Mouse (Mus musculus) T-cell, adult 2 months (primary cell): ENCODE measurements around the gene Pin1.

Experiments used
- DNase-seq: peaks from one replicate; pipeline ENCODE4 v3.0.0; 2022; ENCODE audit warnings: low spot score

Pin1 gene

DNA sequence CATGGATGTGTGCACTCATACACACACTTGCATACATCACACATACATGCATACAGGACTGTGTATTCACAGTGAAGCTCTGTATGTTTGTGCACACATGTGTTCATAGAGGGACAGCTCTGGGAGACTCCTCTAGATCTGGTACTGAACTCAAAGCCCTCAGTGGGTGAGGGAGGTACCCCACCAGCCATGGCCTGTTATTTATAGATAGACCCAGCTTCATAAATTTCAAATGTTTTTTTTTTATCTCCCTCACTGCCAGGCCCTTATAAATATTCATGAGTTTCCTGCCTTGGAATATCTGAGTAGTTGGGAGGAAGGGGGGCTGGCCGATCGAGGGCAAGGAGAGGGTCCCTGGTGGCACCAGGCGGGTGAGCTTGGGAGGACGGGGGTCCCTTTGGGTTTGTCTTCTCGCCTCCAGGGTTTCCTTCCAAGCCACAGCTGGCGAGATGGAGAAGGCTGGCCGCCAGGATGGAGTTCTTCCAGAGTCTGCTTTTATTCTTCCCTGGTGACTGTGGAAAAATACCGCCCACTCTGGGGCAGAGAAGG is 52.0 kb downstream of the Pin1 start:
- DNase-seq, result no peak

DNA sequence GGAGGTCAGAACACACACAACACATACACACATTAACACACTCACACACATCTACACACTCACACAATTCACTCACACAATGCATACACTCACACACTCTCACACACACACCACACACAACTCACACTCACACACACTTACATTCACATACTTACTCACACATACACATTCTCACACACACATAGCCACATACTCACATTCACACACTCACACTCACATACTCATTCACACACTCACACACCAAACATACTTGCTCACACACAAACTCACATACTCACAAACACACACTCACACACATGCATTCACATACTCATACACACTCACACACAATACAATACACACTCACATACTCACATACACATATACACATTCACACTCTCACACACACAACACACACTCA is 53.5 kb downstream of the Pin1 start:
- DNase-seq, result no peak

DNA sequence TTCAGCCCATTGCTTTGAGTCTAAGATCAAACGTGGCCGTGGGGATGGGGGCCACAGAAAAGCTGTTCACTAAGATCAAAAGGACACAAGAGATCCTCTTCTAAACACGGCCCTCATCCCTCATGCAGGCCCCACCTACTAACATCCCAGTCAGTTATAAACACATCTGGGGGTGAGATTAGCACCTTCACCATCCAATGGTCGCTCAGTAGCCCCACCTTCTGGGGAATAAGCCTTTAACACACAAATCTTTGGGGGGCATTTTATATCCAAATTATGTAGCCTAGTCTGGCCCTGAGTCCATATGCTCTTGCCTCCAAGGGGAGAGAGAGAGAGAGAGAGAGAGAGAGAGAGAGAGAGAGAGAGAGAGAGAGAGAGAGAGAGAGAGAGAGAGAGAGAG is 54.1 kb downstream of the Pin1 start:
- DNase-seq, result no peak

DNA sequence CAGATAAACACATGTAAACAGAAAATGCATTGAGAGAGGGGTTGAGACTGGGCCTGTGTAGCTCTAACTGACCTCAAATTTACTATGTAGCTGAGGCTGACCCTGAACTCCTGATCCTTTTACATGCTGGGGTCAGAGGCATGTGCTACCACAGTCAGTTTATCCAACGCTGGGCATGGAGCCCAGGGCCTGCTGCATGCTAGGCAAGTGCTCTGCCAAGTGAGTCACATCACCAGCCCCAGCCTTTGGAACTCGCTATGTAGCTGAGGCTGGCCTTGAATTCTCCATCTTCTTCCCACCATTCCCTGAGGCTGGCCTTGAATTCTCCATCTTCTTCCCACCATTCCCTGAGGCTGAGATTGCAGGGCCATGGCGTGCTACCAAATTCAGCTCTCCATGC is 58.6 kb downstream of the Pin1 start:
- DNase-seq, result no peak

DNA sequence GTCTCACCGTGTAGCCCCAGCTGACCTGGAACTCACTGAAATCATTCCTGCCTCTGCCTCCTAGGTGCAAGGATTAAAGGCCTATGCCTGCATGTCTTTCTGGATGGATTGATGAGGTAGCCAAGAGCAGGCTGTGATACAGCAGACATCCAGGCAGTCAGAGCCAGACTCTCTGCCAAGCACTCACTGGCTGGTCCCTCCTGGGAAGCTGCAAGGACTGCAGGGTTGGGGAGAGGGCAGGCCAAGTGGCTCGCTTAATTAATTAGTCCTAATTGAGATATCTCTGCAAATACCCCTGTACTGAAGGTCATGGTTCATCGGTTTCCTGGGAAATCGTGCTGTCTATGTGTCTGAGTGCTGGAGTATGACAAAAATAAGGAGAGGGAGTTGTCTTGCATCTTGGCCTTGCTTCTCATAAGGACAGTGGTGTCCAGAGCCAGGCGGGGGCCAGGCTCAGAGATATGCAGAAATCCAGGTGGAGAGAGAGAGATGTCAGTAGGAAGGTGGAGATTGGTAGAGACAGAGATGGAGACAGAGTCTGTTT is 61.1 kb downstream of the Pin1 start:
- DNase-seq, result no peak

DNA sequence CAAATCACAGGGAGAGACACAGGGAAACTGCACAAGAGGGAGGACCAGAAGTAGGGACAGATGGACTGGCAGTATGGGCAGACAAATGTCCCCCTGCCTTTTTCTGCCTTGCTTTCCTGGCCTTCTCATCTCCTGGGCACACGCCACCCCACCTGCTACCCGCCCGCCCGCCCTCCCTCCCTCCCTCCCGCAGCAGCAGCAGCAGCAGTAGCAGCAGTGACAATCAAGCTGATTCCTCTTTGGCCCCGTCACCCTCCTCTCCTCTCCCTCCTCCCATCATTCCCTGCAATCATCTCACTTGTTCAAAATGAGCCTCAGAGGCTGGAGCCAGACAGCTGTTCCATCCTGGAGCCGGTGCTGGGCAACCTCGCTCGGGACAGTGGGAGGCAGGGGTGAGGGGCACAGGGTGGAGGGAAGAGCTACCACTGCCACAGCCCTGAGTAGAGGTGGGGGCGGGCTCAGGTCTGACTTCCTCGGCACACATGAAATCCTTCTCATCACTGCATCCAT is 61.6 kb downstream of the Pin1 start:
- DNase-seq, result no peak

DNA sequence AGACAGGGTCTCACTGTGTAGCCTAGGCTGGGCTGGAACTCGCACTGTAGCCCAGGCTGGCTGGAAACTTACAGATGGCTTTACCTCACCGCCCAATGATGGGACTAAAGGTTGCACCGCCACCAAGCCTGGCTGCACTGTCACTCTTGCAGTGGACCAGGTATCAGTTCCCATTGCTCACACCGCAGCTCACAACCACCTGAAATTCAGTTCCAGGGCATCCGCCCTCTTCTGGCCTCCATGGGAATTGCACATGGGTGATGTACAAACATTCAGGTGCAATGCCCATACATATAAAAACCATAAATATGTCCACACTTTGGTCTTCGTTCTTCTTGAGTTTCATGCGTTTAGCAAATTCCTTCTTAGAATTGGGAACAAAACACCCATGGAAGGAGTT is 63.4 kb downstream of the Pin1 start:
- DNase-seq, result no peak
